Mouse (Mus musculus) hindbrain, embryonic 11.5 days (tissue): ENCODE results near the gene Pkd1l3. TPM values are rescaled to one million over a fixed set of nuclear protein-coding genes. Genes with fewer than 3 reads are reported as not detected.

Source experiments
- ATAC-seq: fragments of 200-750 bp; cut with Nextera tagmentation; 2 replicates; pipeline ENCODE4 v1.8.0; 2017; ENCODE audit warnings: mild to moderate bottlenecking, moderate TSS enrichment, moderate library complexity; ENCODE audit not compliant: low FRiP score
- DNase-seq: peaks from one replicate; pipeline ENCODE4 v3.0.0-alpha.2; 2015; ENCODE audit warnings: low spot score
- H3K27ac ChIP-seq: fragments of 300-500 bp; sonication (generic); 2 replicates; pipeline ENCODE4 v1.5.1; 2014; ENCODE audit warnings: mild to moderate bottlenecking, low read depth, low read length
- H3K27me3 ChIP-seq: fragments of 300-500 bp; sonication (generic); 2 replicates; pipeline ENCODE4 v1.6.1; 2014; ENCODE audit warnings: mild to moderate bottlenecking, low read length, moderate library complexity, mixed read lengths; ENCODE audit not compliant: control insufficient read depth, insufficient read depth
- H3K36me3 ChIP-seq: fragments of 300-500 bp; sonication (generic); 2 replicates; pipeline ENCODE4 v1.6.1; 2014; ENCODE audit warnings: mild to moderate bottlenecking, low read length, moderate library complexity, mixed read lengths; ENCODE audit not compliant: control insufficient read depth, insufficient read depth
- H3K4me1 ChIP-seq: fragments of 300-500 bp; sonication (generic); replicated peaks from 2 replicates; pipeline ENCODE4 v1.6.1; 2014; ENCODE audit warnings: low read length, mixed read lengths; ENCODE audit not compliant: control insufficient read depth, insufficient read depth
- H3K4me2 ChIP-seq: fragments of 300-500 bp; sonication (generic); replicated peaks from 2 replicates; pipeline ENCODE4 v1.6.1; 2014; ENCODE audit warnings: mild to moderate bottlenecking, low read depth, low read length
- H3K4me3 ChIP-seq: fragments of 300-500 bp; sonication (generic); 2 replicates; pipeline ENCODE4 v1.5.1; 2014; ENCODE audit warnings: low read depth, low read length
- H3K9ac ChIP-seq: fragments of 300-500 bp; sonication (generic); 2 replicates; pipeline ENCODE4 v1.6.1; 2014; ENCODE audit warnings: low read depth, low read length
- H3K9me3 ChIP-seq: fragments of 300-500 bp; sonication (generic); 2 replicates; pipeline ENCODE4 v1.6.1; 2016; ENCODE audit warnings: low read length; ENCODE audit not compliant: control insufficient read depth
- WGBS: fragments of 180-500 bp; shearing (Covaris S2); extraction: QIAGEN DNeasy Blood & Tissue Kit; methylation state at CpG from one replicate; pipeline ENCODE4 v1.1.7; 2014; 5-methylcytosine and 5-hydroxymethylcytosine counted together
- polyA plus RNA-seq: library from polyadenylated mRNA; unstranded; fragments of >200 nt; fragmentation: Nextera tagmentation; extraction: Ambion mirVana; gene quantifications from 2 replicates; pipeline ENCODE4 v1.2.1, GENCODE M21; 2014

The Pkd1l3 gene
- polyA plus RNA-seq, 1 experiment from 2014 or later, result 0.69 TPM

- no peak for ATAC-seq
- Histone ChIP-seq H3K27me3 (no peaks in the 10 kb centered on the region; the same call in 1 of the 2 replicates), H3K9ac (no peak overlapping the region), H3K9me3 (no peaks in the 10 kb centered on the region), H3K36me3 (no peaks in the 10 kb centered on the region), H3K4me1 (no peaks in the 10 kb centered on the region), H3K4me3 (no peak overlapping the region), H3K27ac (no peak overlapping the region), H3K4me2 (no peak overlapping the region)
- DNase-seq, result no peak
- 73% methylated on average over 3 of the region's 3 CpGs for WGBS
These were observed 84.2 kb downstream of the Pkd1l3 start for GRCm38 (mm10) chr8:109698477-109698876.

GRCm38 (mm10) chr8:109704565-109705319, 90.4 kb downstream of the Pkd1l3 start:
- WGBS, result 13% methylated on average over 24 of the region's 24 CpGs
- Histone ChIP-seq H3K4me2 (peak overlapping the region; percentile 64), H3K4me3 (peak overlapping the region; percentile 99), H3K27ac (no peak overlapping the region), H3K9ac (peak overlapping the region; percentile 99), H3K36me3 (0 out of 2 replicates have a peak, but pooled peaks cover 2% of the 10 kb centered on the region), H3K27me3 (peaks cover 3% of the 10 kb centered on the region; the same call in 1 of the 2 replicates), H3K4me1 (peaks cover 5% of the 10 kb centered on the region; the same call in 1 of the 2 replicates), H3K9me3 (no peaks in the 10 kb centered on the region)
- ATAC-seq, result no peak; the same call in 1 of the 2 replicates
- no peak for DNase-seq

GRCm38 (mm10) chr8:109705320-109706075, 91.2 kb downstream of the Pkd1l3 start, which contains the start of gene Zfp821:
TSS of gene Zfp821 (plus strand) at chr8:109705546.
- DNase-seq (peak; percentile 99), ATAC-seq (peak; percentile 88)
- H3K9ac ChIP-seq, result peak within 1 kb of the TSS; percentile 99

GRCm38 (mm10) chr8:109706076-109706873, 92.0 kb downstream of the Pkd1l3 start:
- H3K4me2 ChIP-seq, result peak overlapping the region; percentile 64
- ATAC-seq (peak; percentile 66), DNase-seq (peak; percentile 74)
- 1% methylated on average over 24 of the region's 30 CpGs for WGBS
- H3K27ac ChIP-seq, result peak overlapping the region; percentile 94
- H3K4me1 ChIP-seq, result peaks cover 5% of the 10 kb centered on the region; the same call in 1 of the 2 replicates
- H3K36me3 ChIP-seq, result 0 out of 2 replicates have a peak, but pooled peaks cover 5% of the 10 kb centered on the region
- peak overlapping the region; percentile 99 for H3K4me3 ChIP-seq
- no peaks in the 10 kb centered on the region for H3K9me3 ChIP-seq
- peak overlapping the region; percentile 99 for H3K9ac ChIP-seq
- peaks cover 3% of the 10 kb centered on the region; the same call in 1 of the 2 replicates for H3K27me3 ChIP-seq

More at GRCm38 (mm10) chr8:109705320-109706075, 91.2 kb downstream of the Pkd1l3 start, which contains the start of gene Zfp821:
- H3K4me3 ChIP-seq, result peak within 1 kb of the TSS; percentile 99
- H3K9me3 ChIP-seq, result no peaks in the 10 kb centered on the region
- peak within 1 kb of the TSS; percentile 64 for H3K4me2 ChIP-seq
- H3K4me1 ChIP-seq, result peaks cover 5% of the 10 kb centered on the region; the same call in 1 of the 2 replicates
- peaks cover 3% of the 10 kb centered on the region; the same call in 1 of the 2 replicates for H3K27me3 ChIP-seq
- 0 out of 2 replicates have a peak, but pooled peaks cover 5% of the 10 kb centered on the region for H3K36me3 ChIP-seq
- H3K27ac ChIP-seq, result peak within 1 kb of the TSS; percentile 94
- under 1% methylated on average over 66 of the region's 100 CpGs for WGBS

- H3K36me3 ChIP-seq, result peaks cover 8% of the 10 kb centered on the region; the same call in 1 of the 2 replicates
- peak; percentile 83 for DNase-seq
- peaks cover 3% of the 10 kb centered on the region; the same call in 1 of the 2 replicates for H3K27me3 ChIP-seq
- ATAC-seq, result no peak
- H3K4me3 ChIP-seq, result peak overlapping the region; percentile 99
- peaks cover 5% of the 10 kb centered on the region; the same call in 1 of the 2 replicates for H3K4me1 ChIP-seq
- no peak overlapping the region for H3K9ac ChIP-seq
- no peaks in the 10 kb centered on the region for H3K9me3 ChIP-seq
- peak overlapping the region; percentile 64 for H3K4me2 ChIP-seq
- WGBS, result 37% methylated on average over 2 of the region's 2 CpGs
- H3K27ac ChIP-seq, result no peak overlapping the region
These were observed 92.5 kb downstream of the Pkd1l3 start for GRCm38 (mm10) chr8:109706874-109707237.

GRCm38 (mm10) chr8:109707921-109708320, 93.6 kb downstream of the Pkd1l3 start:
- Histone ChIP-seq H3K27me3 (peaks cover 3% of the 10 kb centered on the region; the same call in 1 of the 2 replicates), H3K36me3 (peaks cover 15% of the 10 kb centered on the region; the same call in 1 of the 2 replicates), H3K4me1 (peaks cover 5% of the 10 kb centered on the region; the same call in 1 of the 2 replicates), H3K9ac (no peak overlapping the region), H3K4me3 (no peak overlapping the region), H3K4me2 (no peak overlapping the region), H3K9me3 (no peaks in the 10 kb centered on the region), H3K27ac (no peak overlapping the region)
- WGBS, result 93% methylated on average over 4 of the region's 4 CpGs
- DNase-seq (no peak), ATAC-seq (no peak)

- Histone ChIP-seq H3K9me3 (no peaks in the 10 kb centered on the region), H3K27ac (no peak overlapping the region), H3K27me3 (no peaks in the 10 kb centered on the region), H3K9ac (no peak overlapping the region), H3K4me1 (peaks cover 2% of the 10 kb centered on the region; the same call in 1 of the 2 replicates), H3K36me3 (peaks cover 23% of the 10 kb centered on the region; the same call in 1 of the 2 replicates), H3K4me2 (no peak overlapping the region), H3K4me3 (no peak overlapping the region)
- WGBS, result 93% methylated on average over 1 of the region's 1 CpGs
- DNase-seq, result no peak
- ATAC-seq, result no peak
These were observed 98.2 kb downstream of the Pkd1l3 start for GRCm38 (mm10) chr8:109712521-109712920.

GRCm38 (mm10) chr8:109714961-109715360, 100.6 kb downstream of the Pkd1l3 start:
- WGBS, result 94% methylated on average over 5 of the region's 5 CpGs
- peaks cover 27% of the 10 kb centered on the region for H3K36me3 ChIP-seq
- no peaks in the 10 kb centered on the region for H3K4me1 ChIP-seq
- no peaks in the 10 kb centered on the region for H3K9me3 ChIP-seq
- ATAC-seq, result no peak
- DNase-seq, result no peak
- H3K4me2 ChIP-seq, result no peak overlapping the region
- H3K9ac ChIP-seq, result no peak overlapping the region
- no peak overlapping the region for H3K4me3 ChIP-seq
- H3K27me3 ChIP-seq, result no peaks in the 10 kb centered on the region
- no peak overlapping the region for H3K27ac ChIP-seq
